Mouse (Mus musculus) cerebellum, postnatal 10 days (tissue): ENCODE data around the gene Rragc.
"Not testable (repeated sequence)": the region's sequence is repeated elsewhere in the genome, so short reads cannot be mapped to it uniquely, and the experiment has no call there.

ENCODE experiments used
- DNase-seq, 2 experiments: peaks; one replicate each; pipeline ENCODE4 v3.0.0; 2021; ENCODE audit warnings: mixed read lengths in 2 of 2

Rragc gene

DNA sequence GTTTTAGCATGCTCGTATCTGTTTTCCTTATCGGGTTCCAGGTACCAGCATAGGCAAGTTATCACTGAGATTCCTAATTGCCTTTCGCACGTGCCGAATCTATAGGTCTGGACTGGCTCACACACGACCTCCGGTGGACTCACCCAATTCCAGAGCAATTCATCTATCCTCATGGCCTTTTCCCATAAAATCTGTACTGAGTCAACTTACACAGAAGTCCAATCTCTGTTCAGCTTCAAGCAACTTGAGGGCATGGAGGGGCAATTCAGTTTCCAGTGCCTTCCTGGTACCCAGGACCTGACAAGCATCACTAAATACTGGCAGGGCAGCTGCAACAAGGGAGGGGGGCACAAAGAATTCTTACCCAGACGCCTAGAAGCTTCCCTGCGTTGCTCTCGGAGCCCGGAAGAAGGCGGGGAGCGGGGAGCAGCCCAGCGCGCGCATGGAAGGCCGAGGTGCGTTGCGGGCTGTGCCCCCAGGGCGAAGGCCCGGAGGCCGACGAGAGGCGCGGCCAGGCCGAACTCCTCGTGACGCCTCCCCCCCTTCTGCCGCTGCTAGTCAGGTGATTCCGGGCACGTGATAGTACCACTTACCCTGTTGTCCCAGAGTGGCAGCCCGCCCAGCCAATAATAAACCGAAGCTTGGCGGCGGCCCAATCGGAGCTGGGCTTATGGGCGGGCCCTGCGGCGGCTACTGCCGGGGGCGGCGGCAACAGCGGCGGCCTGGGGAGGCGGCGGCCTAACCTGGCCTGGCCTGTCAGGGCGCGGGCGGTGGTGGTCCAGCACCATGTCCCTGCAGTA lies at the start of gene Rragc:
Gene Rragc (plus strand): TSS at position 699 of the 800 bp plus-strand sequence.
- peak; percentile 100 for DNase-seq

DNA sequence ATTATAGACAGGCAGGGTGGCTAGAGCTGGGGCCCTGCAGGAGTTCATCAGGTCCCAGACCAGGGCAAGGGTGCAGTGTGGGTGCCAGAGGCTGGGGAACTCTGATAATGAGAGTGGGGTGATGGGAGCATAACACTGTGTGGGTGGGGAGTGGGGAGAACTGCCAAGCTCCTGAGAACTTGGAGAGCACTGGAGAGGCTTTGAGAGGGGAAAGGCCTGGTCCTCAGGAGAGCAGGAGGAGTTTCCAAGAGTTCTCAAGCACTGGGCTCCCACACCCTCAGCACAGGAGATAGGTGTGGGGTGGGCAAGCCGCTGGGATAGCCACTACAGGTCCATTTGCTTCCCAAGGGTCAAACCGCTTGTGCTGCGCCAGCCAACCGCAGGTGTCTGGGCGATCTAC lies 23.5 kb upstream of the Rragc start:
- DNase-seq: no peak

DNA sequence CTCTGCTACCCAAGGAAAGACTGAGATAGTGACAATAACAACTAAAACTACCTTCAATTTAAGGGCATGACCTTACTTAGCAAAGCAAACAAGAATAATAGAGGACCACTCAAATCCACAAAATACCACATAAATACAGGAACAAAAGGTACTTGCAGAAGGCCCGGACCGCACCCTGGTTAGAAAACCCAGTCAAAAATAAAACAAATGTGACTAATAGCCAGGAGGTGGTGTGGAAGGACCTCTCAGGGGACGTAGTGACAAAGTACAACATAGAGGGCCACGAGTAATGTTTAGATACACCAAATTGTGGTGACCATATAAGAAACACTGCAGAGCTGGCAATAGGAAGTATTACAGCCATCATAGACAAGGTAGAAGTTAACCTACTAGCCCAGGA lies 23.0 kb upstream of the Rragc start:
- no peak for DNase-seq

DNA sequence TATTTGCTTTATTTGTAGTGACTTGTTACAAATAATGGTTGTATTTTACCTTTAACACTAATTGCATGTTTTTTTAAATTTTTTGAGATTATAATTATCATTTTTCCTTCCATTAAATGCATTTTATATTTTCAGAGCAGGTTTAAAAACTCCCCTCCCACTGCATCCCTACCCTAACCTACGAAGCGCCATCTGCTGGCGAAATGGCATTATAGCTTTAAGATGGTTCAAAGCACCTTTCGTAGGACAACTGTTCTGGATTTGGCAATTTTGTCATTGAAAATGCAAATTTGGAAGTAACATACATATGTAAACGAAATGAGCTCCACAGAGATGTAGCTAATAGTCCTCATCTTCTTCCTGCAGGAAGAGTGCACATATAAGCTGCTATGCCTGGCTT lies 18.6 kb upstream of the Rragc start:
- DNase-seq: peak; percentile 79 to 82

DNA sequence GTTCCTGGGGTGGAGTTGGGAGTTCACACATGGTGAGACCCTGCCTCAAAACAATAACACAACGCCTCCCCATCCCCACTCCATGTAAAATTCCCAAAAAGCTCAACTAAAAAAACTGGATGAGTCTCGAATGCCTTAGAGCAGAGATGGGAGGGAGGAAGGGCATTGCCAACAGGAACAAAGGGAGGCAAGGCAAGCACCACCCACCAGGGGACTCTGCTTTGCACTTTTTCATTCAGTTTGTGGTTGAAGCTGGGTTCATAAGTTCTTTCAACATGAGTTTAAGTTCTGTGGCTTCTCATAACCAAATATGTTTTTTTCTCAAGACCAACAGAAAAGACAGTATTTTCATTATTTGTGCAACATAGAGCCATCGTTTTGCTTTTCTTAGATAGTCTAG lies 13.8 kb upstream of the Rragc start:
- DNase-seq: no peak

DNA sequence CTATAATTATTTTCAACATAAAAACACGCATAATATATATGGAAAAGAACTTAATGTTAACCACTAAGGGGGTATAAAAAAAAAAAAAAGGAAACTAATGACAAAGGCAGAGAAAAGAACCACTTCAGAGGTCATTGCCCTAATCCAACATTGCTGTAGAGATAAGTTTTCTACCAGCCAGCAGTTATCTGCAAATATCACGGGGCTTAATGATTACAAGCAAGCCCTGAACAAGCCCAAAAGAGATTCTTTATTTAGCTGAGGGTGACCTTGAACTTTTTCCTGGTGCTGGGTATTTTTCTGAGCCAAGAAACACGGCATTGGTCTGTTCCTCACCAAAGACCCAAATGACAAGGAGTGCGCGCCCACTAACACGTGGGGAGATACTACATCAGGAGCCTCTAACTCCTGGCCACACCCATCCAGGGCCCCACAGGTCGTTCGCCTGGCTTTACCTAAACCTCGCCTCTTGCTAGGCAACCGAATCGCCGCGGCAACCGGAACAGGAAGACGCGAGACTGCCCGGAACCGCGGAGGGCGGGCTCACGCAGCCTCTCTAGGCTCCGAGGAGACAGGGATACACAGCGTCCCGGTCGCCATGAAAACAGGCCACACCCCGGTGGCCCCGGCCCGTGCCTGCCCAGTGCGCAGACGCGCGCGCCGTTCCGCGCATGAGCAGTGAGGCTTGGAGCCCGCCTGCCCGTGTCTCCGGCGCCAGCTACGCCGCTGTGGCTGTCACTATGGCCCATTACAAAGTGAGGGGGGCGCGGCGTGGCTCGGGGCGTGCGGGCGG lies 12.7 kb upstream of the Rragc start, which contains the start of gene Mycbp:
Gene Mycbp (plus strand): TSS at position 500 of the 793 bp plus-strand sequence.
- peak; percentile 99 for DNase-seq

DNA sequence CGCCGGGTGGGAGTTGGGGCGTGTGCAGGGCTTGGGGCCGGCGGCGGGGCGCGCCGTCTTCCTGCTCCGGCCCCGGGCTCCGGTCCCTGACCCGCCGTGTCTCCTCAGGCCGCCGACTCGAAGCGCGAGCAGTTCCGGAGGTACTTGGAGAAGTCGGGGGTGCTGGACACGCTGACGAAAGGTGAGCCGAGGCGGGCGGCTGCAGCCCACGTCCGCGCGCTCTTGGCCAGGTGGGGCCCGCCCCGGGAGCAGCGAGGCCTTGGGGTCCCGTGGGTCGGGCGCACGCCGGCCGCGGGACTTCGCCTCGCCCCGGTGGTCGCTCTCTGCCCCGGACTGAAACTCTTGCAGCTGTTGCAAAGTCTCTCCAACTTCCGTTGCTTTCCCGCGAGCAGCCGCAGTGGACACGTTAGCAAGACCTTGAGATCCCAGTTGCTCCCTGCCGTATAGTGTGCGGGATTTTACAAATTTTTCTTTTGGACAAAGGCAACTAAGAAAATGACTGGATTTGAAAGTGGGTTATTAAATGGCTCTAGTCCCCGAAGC lies 12.0 kb upstream of the Rragc start:
- no peak for DNase-seq

DNA sequence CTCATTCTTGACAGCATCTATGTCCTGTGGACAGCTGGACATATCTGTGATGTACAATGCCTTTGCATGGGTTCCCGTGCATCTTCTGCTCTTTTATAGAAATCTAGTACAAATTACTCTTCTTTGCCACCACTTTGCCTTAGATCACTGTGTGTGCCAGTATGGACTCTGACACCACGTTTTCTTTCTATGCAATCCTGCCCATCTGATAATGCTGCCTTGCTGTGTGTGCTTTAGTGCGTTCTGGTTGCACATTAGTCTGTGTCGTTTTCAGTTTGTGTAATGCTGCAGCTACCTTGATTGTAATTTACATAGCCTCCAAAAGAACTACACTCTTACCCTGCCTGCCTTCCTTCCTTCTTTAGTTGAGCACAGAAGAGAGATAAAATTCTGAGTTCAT lies 5.7 kb upstream of the Rragc start:
- DNase-seq: no peak

DNA sequence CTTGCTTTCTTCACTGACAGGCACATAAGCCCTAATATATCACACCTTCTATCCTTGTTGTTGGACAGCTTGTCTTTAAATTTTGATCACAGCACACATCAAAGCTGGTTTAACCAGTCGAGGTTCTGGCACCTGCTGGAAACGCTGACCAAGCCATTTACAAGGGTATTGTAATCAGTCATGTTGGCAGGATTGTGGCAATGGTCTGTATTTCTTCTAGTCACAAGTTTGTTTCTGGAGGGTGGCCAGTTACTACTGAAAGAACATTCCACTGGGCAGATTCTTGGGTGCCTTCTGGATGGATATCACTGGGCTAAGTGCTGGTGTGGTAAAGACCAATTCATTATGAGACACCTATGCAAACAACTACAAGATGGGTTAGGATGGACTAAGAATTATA lies 4.8 kb upstream of the Rragc start:
- DNase-seq: no peak

DNA sequence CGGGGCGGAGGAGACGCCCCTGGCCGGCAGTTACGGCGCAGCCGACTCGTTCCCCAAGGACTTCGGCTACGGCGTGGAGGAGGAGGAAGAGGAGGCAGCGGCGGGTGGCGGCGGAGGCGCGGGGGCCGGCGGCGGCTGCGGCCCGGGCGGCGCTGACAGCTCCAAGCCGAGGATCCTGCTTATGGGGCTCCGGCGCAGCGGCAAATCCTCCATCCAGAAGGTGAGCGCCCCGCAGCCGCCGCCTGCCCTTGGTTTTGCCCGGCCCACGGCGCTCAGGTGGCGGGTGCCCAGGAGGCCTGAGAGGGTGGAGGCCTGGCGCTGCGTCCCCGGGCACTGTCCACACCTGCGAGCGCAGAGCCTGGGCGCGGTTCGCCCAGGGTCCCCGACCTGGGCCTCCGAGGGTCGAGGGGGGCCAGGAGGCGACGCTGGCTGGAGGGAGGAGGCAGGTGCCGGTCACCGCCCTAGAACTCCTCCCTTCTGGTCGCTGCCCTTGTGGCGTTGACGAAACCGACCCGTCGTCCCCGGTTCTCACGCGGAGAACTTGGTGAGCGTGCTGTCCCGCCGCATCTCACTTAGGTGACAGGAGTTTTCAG lies 398 bp downstream of the Rragc start, which contains the start of gene 4930535I16Rik:
Gene 4930535I16Rik (minus strand): TSS at position 475 of the 593 bp plus-strand sequence.
- DNase-seq: no peak

DNA sequence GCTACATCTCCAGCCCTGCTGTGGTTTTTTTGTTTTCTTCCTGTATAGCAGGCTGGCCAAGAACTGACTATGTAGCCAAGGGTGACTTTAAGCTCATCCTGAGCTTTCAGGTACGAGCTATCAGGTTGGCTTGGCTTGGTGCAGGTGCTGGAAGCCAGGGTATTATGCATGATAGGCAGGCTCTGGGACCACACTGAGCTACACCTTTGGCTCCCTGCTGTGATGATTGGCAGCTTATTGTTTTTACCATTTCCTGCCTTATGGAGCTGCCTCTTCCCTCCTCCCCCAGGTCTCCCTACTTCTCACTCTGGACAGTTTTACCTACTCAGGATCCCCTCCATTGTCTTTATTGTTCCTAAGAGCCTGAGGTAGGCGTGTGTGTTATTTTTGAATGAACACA lies 1.6 kb downstream of the Rragc start:
- DNase-seq: peak in 1 of 2 experiments; percentile 23

DNA sequence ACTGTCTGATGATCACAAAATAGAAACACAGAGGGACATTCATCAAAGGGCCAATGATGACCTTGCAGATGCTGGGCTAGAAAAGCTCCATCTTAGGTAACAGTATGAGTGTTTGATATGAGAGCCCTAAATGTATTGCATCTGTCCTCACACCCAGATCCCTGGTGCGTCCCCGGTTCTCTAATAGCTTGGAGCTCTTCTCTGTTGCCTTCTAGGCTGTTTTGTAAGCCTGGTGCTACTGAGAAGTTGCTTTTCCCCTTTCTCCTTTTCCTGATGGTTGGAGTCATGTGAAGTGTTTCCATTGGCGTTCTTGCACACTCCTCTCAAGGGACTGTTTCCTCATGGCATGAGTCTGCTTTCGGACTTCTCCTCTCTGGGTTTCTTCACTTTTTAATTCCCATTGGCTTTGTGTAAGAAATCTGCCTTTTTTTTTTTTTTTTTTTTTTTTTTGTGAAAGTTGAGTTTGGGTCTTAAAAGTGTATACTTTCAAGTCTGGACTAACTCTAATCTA lies 3.9 kb downstream of the Rragc start:
- DNase-seq: no peak

DNA sequence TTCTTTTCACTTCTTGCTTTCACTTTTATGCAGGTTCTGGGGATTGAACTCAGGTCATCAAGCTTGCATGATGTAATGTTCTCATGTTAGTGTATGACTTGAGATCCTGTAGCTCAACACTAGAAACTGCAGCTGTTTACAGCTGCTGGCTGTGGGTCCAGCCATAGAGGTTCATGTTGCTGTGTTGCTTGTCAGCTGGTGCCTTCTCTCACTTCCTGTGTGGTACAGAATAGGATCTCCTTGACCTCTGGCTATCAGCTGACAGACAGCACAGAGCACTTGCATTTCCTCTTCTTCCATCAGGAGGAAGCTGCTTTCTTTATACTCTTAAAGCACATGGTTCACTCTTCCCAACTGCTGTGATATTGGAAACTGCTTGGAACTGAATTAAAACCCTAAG lies 10.7 kb downstream of the Rragc start:
- DNase-seq: no peak

DNA sequence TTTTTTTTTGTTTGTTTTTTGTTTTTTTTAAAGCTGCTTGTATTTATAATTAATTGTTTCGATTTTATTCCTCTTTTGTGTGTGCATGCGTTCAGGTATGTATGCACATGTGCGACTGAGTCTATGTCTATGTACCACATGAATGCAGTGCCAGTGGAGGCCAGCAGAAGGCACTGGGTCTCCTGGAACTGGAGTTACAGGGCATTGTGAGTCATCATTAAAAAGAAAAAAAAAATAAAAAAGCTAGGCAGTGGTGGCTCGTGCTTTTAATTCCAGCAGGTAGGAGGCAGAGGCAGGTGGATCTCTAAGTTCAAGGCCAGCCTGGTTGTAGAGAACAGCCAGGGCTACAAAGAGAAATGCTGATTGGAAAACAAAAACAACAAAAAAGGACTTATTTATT lies 12.7 kb downstream of the Rragc start:
- DNase-seq: no peak

DNA sequence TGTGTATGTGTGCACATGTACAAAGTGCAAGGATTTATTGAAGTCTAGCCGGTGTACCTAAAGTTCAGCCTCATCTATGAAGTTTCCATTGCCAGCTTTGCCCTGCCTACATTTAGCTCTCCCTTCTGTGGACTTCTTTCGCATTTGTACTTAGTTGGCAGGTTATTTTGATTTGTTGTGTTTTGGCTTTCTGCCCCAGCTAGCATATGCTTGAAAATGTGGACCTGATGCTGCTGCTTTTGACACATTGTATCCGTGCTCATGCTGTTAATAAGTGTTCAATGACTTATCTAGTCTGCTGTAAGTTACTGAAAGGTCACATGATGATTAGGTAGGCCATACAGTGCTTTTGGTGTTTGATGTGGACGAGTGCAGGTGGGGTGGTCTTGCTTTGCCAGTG lies 17.1 kb downstream of the Rragc start:
- DNase-seq: no peak

DNA sequence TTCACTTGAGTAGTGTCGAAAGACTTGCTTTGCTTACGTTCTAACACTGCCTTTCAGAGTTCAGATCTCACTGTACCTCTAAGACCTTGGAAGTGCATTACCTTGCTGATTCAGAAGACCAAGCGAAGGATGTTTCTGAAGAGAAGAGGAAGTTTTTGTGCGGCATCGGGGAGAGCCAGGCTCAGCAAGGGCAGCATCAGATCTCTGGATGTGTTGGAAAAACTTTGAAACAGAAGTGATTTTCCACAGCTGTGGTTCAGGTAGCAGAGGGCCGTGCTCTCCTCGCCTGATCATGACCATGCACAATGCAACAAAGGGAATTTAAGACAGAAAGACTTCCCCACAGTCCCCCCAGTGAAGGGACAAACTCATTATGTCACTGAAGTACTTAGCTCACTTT lies 18.8 kb downstream of the Rragc start:
- no peak for DNase-seq

DNA sequence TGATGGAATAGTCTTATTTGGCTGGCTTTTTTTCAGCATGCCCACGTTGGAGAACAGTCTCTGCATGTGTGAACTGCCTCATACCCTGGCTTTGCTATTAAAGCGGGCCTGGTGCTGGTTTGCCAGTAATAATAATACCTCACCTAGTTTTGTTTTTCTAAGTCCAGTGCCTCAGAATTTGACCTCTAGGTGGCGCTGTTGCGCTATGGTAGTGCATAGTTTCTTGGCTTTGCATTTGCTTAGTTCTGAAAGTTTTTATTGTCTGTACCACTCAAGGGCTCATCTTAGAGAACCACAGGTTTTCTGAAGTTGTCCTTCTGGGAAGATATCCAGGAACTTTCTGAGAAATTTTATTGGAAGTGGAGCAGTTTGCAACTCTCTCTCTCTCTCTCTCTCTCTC lies 22.6 kb downstream of the Rragc start:
- DNase-seq: peak; percentile 80 to 89

DNA sequence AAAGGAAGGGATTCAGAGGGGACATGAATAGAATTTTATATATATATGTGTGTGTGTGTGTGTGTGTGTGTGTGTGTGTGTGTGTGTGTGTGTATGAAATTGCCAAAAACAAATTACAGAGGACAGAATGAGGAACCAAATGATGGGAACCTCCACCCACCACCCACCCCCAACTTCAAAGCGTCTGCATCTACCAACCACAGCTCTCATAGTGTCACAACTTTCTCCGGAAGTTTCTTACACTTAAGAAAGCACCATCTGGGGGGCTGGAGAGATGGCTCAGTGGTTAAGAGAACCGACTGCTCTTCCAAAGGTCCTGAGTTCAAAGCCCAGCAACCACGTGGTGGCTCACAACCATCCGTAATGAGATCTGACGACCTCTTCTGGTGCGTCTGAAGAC lies 23.6 kb downstream of the Rragc start:
- DNase-seq: not testable (repeated sequence)

DNA sequence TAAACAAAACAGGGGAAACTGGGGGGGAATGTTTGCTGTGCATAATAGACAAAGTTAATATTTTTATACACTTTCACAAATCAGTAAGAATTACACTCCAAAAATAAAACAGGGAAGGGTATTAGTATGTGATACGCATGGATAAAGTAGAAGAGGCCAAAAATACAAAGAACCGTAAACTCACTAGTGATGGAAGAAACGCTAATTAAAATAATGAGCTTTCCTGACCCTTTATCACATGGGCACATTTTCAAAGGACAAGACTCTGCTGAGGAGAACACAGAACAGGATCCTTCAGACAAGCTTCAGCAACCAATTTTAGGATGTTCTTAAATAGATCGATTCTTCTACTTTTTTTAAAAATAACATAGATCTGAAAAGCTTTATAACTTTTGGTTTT lies 29.5 kb downstream of the Rragc start:
- no peak for DNase-seq

DNA sequence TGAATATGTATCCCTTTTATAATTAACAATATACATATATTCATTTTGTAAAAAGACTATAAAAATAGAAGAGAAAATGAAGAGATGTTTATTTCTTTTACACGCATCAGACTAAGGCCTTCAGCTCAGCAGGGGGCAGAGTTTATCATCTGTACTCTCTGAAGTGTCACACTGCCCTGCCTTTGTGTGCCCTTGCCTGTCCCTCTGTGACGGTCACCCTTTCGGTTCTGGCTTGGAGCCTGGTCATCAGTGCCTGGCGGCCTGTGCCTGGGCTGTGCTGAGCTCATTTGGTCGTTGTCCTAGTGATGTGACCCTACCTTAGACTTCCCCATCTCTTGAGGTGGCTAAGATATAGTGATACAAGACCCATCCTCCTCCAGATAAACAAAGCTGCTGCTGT lies 29.9 kb downstream of the Rragc start:
- DNase-seq: peak in 1 of 2 experiments; percentile 14

DNA sequence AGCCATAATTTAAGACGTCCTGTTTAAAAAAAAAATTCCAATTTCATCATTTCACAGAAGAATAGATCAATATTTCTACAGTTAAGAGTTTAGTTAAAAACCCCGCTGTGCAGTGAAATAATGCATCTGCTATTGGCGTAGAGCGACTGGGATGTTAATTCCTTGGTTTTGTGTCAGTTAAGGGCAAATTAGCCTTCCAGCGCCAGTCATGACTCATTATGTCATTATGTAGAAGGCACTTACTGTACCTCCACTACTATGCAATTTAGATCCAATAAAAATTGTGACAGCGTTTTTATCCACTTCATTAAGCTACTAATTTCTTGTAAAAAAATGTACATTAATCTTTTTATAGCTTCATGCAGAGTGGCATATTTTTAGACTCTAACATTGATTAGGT lies 31.7 kb downstream of the Rragc start:
- no peak for DNase-seq

DNA sequence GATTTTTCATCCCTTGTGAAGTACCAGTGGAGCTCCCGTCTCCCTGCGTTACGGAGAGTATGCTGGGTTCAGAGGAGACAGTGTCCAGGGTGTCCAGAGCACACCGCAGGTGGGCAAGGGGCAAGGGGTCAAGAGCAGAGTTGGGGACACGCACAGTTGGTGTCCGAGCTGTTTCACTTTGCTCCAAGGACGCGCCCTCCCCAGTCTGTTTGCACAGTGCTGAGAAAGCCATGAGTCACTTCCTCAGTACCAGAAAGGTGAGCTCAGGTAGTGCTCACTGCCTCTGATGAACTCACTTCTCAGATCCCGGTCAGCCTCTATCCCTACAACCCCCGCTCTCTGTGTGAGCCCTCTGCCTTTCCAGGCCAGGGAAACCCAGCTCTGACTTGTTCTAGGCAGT lies 32.4 kb downstream of the Rragc start:
- no peak for DNase-seq

DNA sequence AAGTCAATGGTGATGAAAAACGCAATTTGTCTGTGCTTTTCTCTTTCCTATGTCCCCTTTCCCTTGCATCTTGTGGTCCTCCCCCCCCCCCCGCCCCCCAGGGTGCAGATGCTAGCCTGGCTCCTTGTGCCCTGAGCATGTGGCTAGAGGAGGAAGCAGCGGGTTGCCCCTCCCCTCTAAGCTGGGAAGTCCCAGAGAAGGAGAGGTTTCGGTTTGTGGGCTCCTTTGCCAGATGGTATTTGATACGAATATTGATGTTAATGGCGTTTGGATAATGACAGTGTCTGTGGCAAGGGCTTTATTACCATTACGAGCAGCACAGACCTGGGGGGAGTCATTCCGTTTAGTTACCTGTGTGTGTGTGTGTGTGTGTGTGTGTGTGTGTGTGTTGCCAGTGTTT lies 34.8 kb downstream of the Rragc start:
- DNase-seq: no peak
